Mouse (Mus musculus): Measurements from ENCODE around the gene Ociad2. TPM values are rescaled to one million over a fixed set of nuclear protein-coding genes. Genes with fewer than 3 reads are reported as not detected.

Ociad2 gene
- polyA plus RNA-seq, 1 experiment: 18.0 TPM

DNA sequence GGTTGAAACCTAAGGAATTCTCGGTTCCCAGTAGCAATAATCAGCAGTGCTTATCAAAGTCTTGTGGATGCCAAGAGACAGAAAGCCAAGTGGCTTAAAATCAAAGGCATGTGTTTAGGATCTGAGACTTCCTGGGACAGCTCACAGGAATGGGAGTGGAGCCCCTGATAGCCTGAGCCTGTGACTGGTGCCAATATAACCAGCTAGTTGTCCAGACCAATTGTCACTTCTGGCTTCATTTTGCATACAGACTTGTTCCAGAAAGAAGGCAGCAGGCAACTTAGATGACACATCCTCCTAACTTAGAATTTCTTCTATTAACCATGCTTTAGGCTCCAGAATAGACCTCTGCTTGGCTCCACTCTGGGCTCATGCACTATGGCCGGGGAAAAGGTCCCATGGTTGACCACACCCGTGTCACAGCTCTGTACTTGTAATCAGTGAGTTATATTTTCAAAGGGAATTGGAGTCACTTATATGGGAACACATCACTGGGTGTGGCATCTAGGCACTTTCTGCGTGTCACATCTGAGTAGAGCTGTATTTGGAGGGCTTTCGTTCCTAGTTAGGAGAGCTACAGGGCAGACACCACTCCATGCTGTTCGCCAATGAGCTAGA is 18.4 kb upstream of the Ociad2 start:
- H3K4me1 ChIP-seq (ENCODE audit: control insufficient read depth, insufficient read depth, low read length): no peaks in the 10 kb centered on the region
- no peak overlapping the region for H3K4me3 ChIP-seq (ENCODE audit: insufficient read depth, low read length)
- no peak overlapping the region for H3K27ac ChIP-seq (ENCODE audit: insufficient read depth, low read length)
- TF ChIP-seq POLR2A (IDR thresholded peaks at IDR 0.05; ENCODE audit: low read depth, low read length) (no peak), CTCF (IDR thresholded peaks at IDR 0.05; ENCODE audit: borderline replicate concordance, insufficient read depth, low read length) (no peak)

DNA sequence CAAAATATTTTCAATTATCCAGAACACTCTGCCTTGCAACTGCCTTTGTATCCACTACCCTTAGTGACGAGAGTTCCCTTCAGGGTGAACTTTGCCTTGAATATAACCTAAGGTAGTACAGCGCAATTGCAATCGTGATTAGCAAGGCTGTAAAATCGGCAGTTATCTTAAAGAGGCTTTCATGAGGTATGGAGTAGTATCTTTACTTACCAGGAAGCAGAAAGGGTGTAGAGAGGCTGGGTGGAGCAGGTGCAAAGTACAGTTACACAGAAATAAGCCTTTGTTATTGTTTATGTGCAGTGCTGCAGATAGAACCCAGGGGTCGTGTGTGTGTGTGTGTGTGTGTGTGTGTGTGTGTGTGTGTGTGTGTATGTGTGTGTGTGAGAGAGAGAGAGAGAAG is 14.6 kb upstream of the Ociad2 start:
- H3K27ac ChIP-seq (ENCODE audit: insufficient read depth, low read length): no peak overlapping the region
- no peak for TF ChIP-seq POLR2A (IDR thresholded peaks at IDR 0.05; ENCODE audit: low read depth, low read length)
- TF ChIP-seq CTCF (IDR thresholded peaks at IDR 0.05; ENCODE audit: borderline replicate concordance, insufficient read depth, low read length): no peak
- H3K4me3 ChIP-seq (ENCODE audit: insufficient read depth, low read length): no peak overlapping the region
- no peaks in the 10 kb centered on the region for H3K4me1 ChIP-seq (ENCODE audit: control insufficient read depth, insufficient read depth, low read length)

DNA sequence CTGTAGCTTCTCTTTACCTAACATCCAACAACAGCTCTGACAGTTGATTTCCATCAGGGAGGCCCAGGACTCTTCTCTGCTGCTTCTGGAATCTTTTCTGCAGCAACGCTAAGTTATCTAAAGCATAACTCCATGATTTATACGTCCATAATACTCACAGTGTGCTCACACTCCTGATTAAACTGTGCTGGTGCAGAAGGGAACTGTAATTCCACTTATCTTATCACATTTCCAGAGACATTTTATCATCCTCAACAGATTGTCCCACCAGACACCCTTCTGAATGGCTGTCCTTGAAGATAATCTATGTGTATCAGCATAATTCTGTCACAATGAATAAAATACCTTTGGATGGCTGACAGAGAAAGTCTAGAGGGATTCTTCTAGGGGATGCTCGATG is 13.2 kb upstream of the Ociad2 start:
- no peaks in the 10 kb centered on the region for H3K4me1 ChIP-seq (ENCODE audit: control insufficient read depth, insufficient read depth, low read length)
- no peak overlapping the region for H3K4me3 ChIP-seq (ENCODE audit: insufficient read depth, low read length)
- no peak for TF ChIP-seq POLR2A (IDR thresholded peaks at IDR 0.05; ENCODE audit: low read depth, low read length)
- no peak for TF ChIP-seq CTCF (IDR thresholded peaks at IDR 0.05; ENCODE audit: borderline replicate concordance, insufficient read depth, low read length)
- no peak overlapping the region for H3K27ac ChIP-seq (ENCODE audit: insufficient read depth, low read length)

DNA sequence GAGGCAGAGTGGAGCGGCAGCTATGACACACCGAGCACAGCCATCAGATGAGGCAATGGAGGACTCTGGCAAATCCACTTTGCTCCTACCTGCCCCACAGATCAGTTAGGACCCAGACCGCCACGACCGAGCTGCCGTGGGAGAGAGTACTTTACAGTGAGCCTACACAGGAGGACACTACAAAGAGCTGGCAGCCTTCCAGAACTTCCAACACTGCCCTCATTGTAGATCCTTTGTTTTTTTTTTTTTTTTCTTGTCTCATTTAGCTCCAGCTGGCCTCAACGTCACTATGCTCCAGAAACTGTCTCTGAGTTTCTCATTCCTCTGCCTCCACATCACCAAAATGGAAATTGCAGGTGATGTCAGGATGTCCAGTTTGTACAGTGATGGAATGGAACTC is 12.7 kb upstream of the Ociad2 start:
- Histone ChIP-seq H3K4me1 (ENCODE audit: control insufficient read depth, insufficient read depth, low read length) (no peaks in the 10 kb centered on the region), H3K27ac (ENCODE audit: insufficient read depth, low read length) (no peak overlapping the region), H3K4me3 (ENCODE audit: insufficient read depth, low read length) (no peak overlapping the region)
- TF ChIP-seq CTCF (IDR thresholded peaks at IDR 0.05; ENCODE audit: borderline replicate concordance, insufficient read depth, low read length): no peak
- TF ChIP-seq POLR2A (IDR thresholded peaks at IDR 0.05; ENCODE audit: low read depth, low read length): no peak

DNA sequence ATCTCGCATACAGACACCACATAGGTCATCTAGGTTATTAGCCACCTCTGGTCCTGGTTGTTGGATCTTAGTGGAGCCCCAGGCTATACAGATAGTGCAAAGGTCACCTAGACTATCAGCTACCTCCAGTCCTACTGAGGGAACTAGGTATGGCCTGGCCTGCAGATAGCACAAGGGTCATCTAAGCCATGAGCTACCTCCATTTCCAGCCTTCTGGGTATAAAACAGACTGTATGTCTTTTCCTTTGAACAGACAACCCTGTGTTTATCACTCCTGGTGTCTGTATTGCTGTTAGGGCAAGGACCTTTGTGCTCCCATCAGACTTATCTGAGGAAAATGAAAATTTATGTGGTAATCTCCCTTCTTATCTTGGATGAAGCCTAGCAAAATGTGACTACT is 11.0 kb upstream of the Ociad2 start:
- TF ChIP-seq POLR2A (IDR thresholded peaks at IDR 0.05; ENCODE audit: low read depth, low read length): no peak
- TF ChIP-seq CTCF (IDR thresholded peaks at IDR 0.05; ENCODE audit: borderline replicate concordance, insufficient read depth, low read length): no peak
- H3K4me3 ChIP-seq (ENCODE audit: insufficient read depth, low read length): no peak overlapping the region
- no peak overlapping the region for H3K27ac ChIP-seq (ENCODE audit: insufficient read depth, low read length)
- no peaks in the 10 kb centered on the region for H3K4me1 ChIP-seq (ENCODE audit: control insufficient read depth, insufficient read depth, low read length)

DNA sequence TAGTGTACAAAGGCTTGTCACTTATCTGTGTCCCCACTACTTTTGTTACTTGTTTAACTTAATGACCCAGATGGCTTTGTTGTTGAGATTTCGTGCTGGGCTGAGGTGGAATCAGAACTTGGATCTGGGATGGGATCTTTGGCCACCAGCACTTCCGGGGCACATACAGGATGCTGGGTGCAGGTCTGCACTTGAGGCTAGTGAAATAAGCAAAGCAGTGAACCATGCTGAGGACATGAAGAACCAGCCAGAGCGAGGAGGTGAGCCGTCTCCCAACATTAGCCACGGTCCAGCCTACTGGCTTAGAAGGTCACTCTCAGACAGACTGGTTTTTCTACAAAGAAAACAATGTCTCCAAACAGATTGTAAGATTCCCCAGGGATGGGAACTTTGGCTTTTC is 8.7 kb upstream of the Ociad2 start:
- no peak overlapping the region for H3K27ac ChIP-seq (ENCODE audit: insufficient read depth, low read length)
- peaks cover 3% of the 10 kb centered on the region for H3K4me1 ChIP-seq (ENCODE audit: control insufficient read depth, insufficient read depth, low read length)
- H3K4me3 ChIP-seq (ENCODE audit: insufficient read depth, low read length): no peak overlapping the region
- TF ChIP-seq POLR2A (IDR thresholded peaks at IDR 0.05; ENCODE audit: low read depth, low read length) (no peak), CTCF (IDR thresholded peaks at IDR 0.05; ENCODE audit: borderline replicate concordance, insufficient read depth, low read length) (no peak)

DNA sequence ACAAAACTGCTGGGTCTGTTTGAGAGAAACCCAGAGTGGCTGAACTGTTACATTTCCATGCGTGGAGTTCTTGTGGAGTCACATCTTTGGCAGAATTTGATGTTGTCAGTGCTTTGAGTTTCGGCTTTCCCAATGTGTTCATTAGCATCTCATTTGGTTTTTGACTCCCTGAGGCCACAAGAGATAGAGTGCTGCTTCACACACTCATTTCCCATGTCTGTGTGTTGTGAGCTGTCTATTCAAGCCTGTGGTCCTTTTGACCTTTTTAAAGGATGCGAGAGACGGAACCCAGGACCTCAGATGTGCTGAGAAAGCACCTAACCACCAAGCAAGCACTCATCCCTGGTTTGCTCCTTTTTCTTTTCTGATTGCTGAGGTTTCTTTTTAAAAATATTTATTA is 4.4 kb upstream of the Ociad2 start:
- Histone ChIP-seq H3K4me1 (ENCODE audit: control insufficient read depth, insufficient read depth, low read length) (peaks cover 12% of the 10 kb centered on the region), H3K4me3 (ENCODE audit: insufficient read depth, low read length) (no peak overlapping the region), H3K27ac (ENCODE audit: insufficient read depth, low read length) (no peak overlapping the region)
- TF ChIP-seq POLR2A (IDR thresholded peaks at IDR 0.05; ENCODE audit: low read depth, low read length) (no peak), CTCF (IDR thresholded peaks at IDR 0.05; ENCODE audit: borderline replicate concordance, insufficient read depth, low read length) (no peak)

DNA sequence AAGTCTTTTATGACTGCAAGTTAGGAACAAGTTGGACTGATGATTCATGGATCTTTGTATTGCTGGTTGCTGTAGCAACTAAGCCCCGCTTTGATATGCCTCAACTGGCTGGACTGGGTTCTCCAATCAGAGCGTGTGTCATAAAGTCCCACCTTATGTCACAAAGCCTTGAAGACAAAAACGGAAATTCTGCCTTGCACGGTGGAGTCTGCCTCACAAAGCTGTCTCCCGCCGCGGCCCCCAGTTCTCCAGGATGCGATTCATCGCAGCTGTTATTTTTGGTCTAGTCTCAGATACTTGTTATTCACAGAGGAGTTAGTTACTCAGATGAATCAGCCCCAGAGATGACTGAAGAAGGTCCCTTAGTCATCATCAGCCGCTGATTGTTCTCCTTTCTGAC is 3.5 kb upstream of the Ociad2 start:
- H3K27ac ChIP-seq (ENCODE audit: insufficient read depth, low read length): peak overlapping the region; percentile 78
- peaks cover 12% of the 10 kb centered on the region for H3K4me1 ChIP-seq (ENCODE audit: control insufficient read depth, insufficient read depth, low read length)
- no peak overlapping the region for H3K4me3 ChIP-seq (ENCODE audit: insufficient read depth, low read length)
- TF ChIP-seq CTCF (IDR thresholded peaks at IDR 0.05; ENCODE audit: borderline replicate concordance, insufficient read depth, low read length): no peak
- no peak for TF ChIP-seq POLR2A (IDR thresholded peaks at IDR 0.05; ENCODE audit: low read depth, low read length)

DNA sequence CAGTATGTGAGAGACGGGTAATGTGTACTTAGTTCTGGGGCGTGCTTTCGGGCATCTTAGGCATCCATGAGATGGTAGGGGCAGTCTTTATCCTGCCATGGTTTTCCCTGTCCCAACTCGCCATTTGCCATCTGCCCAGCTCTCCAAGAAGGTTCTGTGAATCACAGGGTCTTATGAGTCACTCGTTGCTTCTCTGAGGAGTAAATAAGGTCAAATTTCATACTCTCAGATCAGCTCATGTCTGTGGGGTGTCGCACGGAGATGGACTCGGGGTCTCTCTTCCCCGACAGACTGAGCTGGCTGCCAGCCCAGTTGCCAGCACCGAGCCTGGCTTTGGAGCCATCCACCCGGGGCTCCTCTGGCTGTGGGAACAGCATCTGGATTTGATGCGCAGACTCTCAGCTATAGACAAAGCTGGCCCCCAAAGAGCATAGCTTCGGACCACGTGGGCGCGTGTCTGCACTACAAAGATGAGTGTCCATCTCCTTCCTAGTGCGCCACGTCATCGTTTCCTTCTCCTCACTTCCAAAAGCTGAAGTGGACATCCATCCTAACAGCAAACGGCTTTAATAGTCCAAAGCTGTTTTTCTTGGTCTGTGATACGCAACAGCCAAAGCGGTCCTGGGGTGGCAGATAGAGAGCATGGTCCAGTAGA is 2.0 kb upstream of the Ociad2 start:
- Histone ChIP-seq H3K4me3 (ENCODE audit: insufficient read depth, low read length) (no peak overlapping the region), H3K27ac (ENCODE audit: insufficient read depth, low read length) (0 out of 2 replicates have a peak overlapping the region, but pooled peaks have one; percentile 7), H3K4me1 (ENCODE audit: control insufficient read depth, insufficient read depth, low read length) (peaks cover 12% of the 10 kb centered on the region)
- TF ChIP-seq CTCF (IDR thresholded peaks at IDR 0.05; ENCODE audit: borderline replicate concordance, insufficient read depth, low read length) (no peak), POLR2A (IDR thresholded peaks at IDR 0.05; ENCODE audit: low read depth, low read length) (no peak)

All from embryonic fibroblast, embryonic 13.5 days (primary cell).